Mouse (Mus musculus): Measurements from ENCODE around the gene Bcl2l14. TPM values are rescaled to one million over a fixed set of nuclear protein-coding genes. Genes with fewer than 3 reads are reported as not detected.
A peak's percentile ranks its signal among the peaks of the same experiment; 100 is the strongest.

The Bcl2l14 gene
- total RNA-seq, 2 experiments from 2014 or later = not detected

DNA sequence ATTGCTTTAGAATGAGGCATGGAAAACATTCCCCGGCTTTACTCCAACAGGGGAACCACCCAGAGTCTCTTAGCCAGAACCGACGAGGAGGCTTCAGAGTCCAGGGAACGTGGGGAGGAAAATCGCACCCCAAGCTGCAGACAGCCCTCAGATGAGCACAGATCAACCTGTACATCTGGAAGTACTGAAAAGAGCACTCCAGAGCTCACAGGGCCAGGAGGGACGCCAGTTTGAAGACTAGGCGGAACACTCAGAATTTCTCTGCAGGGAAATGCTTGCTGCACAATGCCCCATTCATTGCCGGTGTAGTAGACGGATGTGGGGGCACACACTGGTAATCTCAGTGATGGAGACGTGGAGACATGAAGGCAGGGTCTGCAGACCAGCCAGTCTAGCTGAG is 43.9 kb downstream of the Bcl2l14 start:
- intact Hi-C loops (cut with DNase I) = no loop called here
- peak in 1 of 2 experiments; percentile 40 for DNase-seq

DNA sequence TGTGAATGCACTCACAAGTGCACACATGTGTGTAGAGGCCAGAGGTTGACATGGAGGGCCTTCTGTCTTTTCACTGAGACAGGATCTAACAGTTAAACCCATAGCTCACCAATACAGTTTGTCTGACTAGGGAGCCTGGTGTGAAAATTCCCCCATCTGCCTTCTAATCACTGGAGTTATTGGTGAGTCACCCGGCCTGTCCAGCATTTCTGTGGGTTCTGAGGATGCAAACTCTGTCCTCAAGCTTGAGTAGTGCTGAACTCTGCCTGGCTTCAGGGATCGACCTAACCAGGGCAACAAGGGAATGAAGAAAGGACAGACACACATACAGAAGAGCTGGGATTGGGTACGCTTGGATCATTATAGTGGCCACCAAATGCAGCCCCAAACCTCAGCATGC is 45.6 kb downstream of the Bcl2l14 start:
- intact Hi-C loops (cut with DNase I) = no loop called here
- DNase-seq = no peak

DNA sequence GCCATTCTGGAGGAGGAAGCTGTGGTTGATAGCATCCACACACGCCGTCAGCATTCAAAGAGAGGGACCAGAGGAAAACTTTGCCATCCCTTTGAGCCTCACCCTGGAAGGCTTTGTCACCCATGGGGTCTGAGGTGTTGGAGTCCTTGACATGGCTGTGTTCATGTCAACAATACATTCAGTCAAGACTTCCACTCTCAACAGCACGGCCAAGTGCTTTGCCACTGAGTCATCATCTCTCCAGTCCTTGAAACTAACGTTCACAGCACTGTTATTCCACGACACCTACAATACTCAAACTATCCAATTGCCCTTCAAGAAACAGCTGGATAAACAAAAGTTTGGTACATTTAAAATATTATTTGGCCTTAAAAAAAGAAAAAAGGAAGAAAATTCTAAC is 46.1 kb downstream of the Bcl2l14 start:
- intact Hi-C loops (cut with DNase I) = no loop called here
- DNase-seq = no peak

DNA sequence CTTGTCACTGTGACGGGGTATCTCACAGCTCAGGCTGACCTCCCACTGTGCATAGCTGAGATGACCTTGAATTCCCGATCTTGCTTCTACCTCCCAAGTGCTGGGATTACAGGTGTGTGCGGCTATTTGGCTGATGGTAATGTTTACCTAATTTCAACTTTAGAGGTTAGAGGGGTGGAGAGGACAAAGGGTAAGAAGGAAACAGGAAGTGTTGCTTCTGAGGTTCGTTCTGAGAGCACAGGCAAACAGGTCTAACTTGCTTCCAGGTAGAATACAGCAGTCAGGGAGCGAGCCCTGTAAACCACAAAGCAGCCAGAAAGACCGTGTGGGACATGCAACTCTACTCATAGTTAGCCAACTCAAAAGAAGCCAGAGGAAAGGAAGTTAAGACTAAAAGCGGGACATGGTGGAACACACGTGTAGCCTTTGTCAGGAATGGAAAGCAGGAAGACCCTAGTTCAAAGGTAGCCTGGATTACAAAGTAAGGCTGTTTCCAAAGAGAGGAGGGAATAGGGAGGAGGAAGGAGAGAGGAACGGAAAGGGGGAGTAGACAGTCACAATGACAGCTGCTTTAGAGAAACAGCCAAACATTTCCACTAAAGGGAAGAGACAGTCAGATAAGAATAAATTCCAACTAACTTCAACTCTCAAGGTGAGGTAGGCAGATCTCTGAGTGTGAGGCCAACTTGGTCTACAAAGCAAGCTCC is 47.2 kb downstream of the Bcl2l14 start:
- DNase-seq = no peak
- intact Hi-C loops (cut with DNase I) = no loop called here

DNA sequence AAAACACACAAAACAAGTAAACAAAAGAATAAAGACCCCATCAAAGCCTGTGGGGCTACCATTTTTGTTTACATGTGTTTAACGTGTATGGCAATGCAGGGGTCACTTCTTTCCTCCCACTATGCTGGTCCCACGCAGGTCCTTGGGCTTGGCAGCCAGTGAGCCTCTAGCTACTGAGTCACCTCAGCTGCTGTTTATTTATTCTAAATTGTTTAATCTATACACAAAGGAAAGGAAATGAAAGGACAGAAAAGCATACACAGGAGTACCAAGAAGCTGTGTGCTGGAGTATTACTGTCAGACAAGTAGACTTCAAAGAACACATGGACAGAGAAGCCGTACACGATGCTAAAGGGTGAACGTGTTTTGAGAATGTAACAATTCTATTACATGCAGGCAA is 47.8 kb downstream of the Bcl2l14 start:
- intact Hi-C loops (cut with DNase I) = no loop called here
- DNase-seq = no peak

DNA sequence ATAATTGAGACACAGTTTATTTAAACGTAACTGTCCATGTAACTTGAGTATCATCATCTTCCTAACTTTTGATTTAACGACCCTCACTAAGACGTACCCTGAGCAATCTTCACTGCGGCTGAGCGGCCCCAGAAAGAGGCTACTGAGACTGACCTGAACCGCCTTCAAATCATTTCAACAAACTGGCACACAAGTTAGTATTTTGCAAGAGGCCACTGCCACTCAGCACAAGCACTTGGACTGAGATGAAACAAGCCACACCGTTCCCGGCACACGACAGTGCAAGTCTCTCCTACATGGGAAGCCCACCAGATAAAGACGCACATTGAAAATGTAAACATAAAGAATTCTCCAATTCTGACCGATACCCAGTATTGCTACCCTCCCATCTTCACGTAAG is 52.3 kb downstream of the Bcl2l14 start:
- intact Hi-C loops (cut with DNase I) = no loop called here
- no peak for DNase-seq

DNA sequence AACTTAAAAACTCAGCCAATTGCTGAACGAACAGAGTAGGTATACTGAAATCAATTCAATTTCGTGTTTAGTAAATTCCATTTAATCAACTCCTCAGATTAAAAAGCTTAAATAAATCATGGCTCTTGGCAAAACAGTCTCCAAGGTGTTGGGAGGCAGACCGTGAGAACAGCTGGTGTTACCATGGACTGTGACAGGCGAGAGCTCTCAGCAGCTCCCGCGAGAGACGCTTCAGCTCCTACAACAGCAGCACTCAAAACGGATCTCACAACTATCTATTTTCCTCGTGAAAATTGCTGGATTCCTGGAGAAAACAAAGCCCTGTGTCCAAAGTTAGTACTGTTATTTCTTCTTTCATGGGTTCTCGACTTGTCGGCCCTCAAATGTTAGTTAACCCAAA is 53.8 kb downstream of the Bcl2l14 start:
- intact Hi-C loops (cut with DNase I) = no loop called here
- DNase-seq = no peak

DNA sequence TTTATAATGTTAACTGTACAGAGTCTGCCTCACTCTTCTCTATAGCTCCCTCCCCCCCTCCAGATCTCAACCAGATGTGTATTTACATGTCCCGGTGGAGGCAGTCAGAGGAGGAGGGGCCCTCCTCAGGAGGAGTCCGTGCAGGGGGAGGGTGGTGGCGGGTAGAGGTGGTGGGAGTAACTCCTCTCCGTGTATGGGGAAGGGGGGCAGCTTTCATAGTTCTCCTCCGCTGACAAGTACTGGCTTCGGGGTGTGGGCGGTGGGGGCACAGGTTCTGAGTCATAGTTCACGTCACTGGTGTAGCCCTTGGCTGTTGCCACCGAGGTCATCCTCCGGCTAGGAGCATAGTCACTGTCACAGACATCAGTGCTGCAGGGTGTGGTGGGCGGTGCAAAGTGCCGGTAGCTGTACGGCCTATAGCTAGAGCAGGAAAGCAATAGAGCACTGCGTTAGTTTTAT is 54.6 kb downstream of the Bcl2l14 start:
- intact Hi-C loops (cut with DNase I) = no loop called here
- DNase-seq = no peak

DNA sequence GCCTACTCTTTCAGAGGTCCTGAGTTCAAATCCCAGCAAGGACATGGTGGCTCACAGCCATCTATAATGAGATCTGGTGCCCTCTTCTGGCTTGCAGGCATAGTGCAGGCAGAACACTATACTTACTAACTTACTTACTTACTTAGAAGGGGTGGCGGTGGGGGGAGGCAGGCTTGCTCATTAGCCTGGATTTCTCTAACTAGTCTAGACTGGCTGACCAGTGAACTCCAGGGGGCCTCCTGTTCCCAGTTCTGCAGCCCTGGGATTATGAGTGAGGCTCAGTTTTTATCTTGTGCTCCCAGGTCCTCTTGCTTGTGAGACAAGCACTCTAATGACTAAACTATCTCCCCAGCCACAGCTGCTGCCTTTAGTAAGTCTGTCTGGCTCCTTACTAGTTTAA is 58.0 kb downstream of the Bcl2l14 start:
- peak in 1 of 2 experiments; percentile 26 for DNase-seq
- intact Hi-C loops (cut with DNase I) = loop anchor here (2.0 kb wide), 1 partner anchor 23 kb away; no protein-coding TSS in a partner anchor

DNA sequence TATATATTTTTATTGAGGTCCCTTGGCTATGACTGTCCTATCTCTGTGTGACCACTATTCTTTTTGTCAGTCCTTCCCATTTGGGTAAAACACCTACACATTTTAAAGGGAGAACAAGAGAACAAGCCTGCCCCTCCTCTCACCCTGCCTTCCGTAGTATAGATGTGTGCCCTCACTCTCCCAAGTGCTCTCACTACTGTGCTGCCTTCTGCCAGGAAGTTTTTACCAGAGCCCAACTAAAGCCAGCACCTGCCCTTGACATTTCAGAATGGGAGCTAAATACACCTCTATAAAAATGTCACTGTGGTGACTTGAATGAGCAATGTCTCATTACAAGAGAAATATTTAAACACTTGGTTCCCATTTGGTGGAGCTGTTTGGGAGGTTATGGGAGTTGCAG is 62.3 kb downstream of the Bcl2l14 start:
- no peak for DNase-seq
- intact Hi-C loops (cut with DNase I) = no loop called here

DNA sequence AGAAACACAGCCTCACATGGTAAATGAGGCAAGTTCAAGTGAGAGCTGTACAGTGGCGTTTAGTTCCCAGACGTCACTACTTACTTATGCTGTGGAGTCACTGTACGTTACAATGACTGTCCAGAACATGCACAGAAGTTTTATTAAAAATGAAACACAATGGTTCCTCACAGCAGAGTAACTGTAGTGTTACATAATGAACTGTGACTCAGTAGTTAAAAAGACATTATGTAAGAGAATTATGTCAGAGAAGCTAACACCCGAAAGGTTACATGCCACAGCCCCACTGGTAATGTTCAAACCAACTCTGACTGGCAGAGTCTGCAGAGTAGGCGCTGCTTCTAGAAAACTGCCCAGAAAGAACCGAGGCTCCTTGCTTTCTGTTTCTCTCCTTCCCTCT is 65.1 kb downstream of the Bcl2l14 start:
- intact Hi-C loops (cut with DNase I) = no loop called here
- no peak for DNase-seq

DNA sequence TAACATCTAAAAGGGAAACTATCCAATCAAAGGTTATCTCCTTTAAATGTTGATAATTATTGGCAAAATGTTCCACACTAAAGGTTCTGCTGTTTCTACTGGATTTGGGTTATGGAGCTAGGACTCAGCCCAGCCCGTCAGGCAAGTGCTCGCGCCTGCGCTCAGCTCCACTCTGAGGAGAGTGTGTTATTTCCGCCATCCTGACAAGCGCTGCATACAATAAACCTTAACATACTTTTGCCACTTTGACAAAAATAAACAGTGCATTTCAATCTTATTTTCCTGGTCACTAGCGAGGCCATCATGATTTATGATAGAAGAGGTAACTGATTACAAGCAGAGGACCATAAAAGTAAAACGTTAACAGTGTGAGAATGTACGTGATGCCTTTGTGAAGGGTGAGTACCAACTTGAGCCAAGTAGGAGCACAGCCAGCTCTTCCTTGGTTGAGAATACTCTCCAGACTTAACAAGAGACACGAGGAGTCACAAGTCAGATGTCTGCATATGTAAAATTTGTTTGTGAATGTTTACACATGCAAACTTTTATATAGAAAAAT is 70.6 kb downstream of the Bcl2l14 start:
- intact Hi-C loops (cut with DNase I) = no loop called here
- no peak for DNase-seq

DNA sequence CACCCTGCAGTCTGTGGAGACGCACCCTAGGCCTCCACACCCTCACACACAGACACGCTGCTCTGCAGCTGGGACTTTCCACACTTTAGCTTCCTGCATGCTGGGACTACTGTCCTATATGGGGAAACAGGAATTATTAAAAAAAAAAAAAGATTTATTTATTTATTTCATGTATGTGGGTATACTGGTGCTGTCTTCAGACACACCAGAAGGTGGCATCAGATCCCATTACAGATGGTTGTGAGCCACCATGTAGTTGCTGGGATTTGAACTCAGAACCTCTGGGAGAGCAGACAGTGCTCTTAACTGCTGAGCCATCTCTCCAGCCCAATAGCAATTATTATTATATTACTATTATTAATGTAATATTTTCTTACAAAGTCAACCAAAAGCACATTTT is 73.2 kb downstream of the Bcl2l14 start:
- intact Hi-C loops (cut with DNase I) = no loop called here
- no peak for DNase-seq

DNA sequence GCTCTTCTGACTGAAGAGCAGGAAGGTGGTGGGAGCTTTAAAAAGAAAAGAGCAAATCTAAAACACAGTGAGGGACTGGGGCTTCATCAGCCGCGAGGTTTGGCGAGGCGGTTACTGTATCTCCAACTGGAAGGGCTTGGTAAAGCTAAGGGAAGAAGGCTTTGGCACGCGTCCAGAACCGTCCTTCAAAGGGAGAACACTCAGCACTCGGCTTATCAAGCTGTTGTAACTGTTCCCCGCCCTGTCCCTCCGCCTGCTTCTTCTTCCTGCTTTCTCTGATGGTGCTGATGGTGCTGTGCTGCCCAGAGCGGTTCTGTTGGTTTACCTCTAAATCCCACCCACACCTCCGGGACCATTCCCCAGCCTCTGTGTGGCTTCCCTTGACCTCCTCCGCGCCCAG is 74.7 kb downstream of the Bcl2l14 start:
- intact Hi-C loops (cut with DNase I) = loop anchor here (2.0 to 5.0 kb wide), 2 partner anchors 96 to 136 kb away; partner anchors contain the start of gene Lrp6
- DNase-seq = peak; percentile 80 to 82

DNA sequence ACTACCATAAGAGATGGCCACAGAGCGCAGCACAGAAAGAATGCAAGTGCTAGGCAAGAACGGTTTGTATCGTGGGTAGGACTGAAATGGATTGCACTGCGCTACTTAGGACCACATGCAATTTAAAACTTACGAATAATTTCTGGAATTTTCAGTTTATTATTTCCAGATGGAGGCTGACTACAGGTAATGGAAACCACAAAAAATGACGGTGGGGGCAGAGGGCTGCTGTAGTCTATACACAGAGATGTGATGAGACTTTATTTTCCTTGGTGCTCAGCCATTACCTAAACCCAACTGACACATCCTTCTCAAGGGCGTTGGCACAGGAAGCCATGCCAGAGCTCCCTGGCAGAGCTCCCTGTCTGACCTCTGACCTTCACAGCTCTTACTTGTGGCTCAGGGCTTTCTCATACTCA is 77.0 kb downstream of the Bcl2l14 start:
- intact Hi-C loops (cut with DNase I) = loop anchor here (5.0 kb wide), 1 partner anchor 94 kb away; the partner anchor contains the start of gene Lrp6
- peak; percentile 19 to 20 for DNase-seq

DNA sequence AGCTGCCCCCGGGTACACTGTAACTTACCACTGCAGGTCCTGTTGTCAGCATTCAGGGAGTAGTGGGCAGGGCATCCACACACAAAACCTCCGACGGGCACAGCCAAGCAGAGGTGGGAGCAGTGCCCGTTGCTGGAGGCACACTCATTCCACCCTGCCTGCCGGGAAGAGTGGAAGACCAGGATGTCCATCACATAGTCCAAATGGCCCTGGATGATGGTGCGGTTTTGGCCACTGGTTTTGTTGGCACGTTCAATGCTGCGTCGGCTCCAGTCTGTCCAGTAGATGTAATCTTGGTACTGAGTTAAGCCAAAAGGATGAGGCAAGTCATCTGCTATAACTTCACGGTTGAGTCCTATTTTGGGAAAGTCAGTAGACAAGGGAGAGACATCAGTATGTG is 83.4 kb downstream of the Bcl2l14 start:
- DNase-seq = no peak
- intact Hi-C loops (cut with DNase I) = no loop called here

DNA sequence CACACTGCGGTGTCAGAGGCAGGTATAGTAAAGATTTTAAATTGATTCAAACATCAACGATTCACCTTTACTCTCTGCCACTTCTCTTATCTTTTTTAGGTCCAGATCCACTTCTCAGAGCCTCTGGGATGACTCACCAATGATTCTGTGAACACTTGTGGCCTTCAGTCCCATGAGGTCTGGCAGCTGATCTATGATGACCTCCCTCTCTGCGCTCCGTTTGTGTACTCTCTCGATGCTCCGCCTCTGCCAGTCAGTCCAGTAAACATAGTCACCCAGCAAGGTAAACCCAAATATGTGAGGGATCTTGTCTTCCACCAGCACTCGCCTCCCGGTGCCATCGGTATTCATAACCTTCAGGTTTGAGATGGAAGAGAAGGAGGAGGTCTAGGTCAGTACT is 90.2 kb downstream of the Bcl2l14 start:
- intact Hi-C loops (cut with DNase I) = no loop called here

More for the DNA sequence above, 90.2 kb downstream of the Bcl2l14 start:
- DNase-seq = no peak

Other genes with a start within 250 kb of the Bcl2l14 start
- 10 to 100 TPM; 53.4 to 57.0 TPM for gene Lrp6, start 170.6 kb downstream of the Bcl2l14 start, total RNA-seq (2021)
- 1 to 10 TPM; 7.0 to 9.8 TPM for gene Mansc1, start 236.2 kb downstream of the Bcl2l14 start, total RNA-seq (2021)
- gene Borcs5, start 243.2 kb downstream of the Bcl2l14 start, total RNA-seq (2021) = 10 to 100 TPM; 10.8 to 11.3 TPM

All from heart, postnatal 10 days (tissue).